Mouse (Mus musculus) urinary bladder, postnatal 4 days (tissue): ENCODE measurements around the gene Aip.
"Not testable (repeated sequence)": the region's sequence is repeated elsewhere in the genome, so short reads cannot be mapped to it uniquely, and the experiment has no call there.

Experiments
- DNase-seq, 2 experiments: peaks; one replicate each; pipeline ENCODE4 v3.0.0; 2021 to 2022; ENCODE audit warnings: low spot score in 2 of 2

The Aip gene

GRCm38 (mm10) chr19:4091383-4091782 lies 34.3 kb downstream of the Aip start:
- no peak for DNase-seq

GRCm38 (mm10) chr19:4090446-4090845 lies 35.2 kb downstream of the Aip start:
- DNase-seq, result no peak

DNA sequence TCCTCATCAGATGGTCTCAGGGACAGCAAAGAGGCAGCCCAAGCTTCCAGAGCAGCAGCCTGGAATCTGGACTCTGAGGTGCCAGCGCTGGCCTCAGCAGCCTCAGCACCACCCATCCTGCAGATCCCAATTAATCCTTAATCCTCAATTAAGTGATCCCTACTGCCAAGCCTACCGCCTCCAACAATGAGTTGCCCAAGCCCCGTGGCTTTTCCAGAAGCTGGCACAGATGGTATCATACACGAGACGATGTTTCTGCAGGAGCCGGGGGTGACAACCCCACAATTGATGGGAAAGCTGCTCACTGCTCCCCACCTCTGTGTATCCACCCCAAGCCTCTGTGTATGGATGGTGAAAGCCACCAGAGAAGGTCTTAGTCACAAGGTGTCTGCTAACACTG lies 36.5 kb downstream of the Aip start:
- no peak for DNase-seq

- DNase-seq, result no peak
Measured at GRCm38 (mm10) chr19:4088146-4088545, 37.5 kb downstream of the Aip start.

DNA sequence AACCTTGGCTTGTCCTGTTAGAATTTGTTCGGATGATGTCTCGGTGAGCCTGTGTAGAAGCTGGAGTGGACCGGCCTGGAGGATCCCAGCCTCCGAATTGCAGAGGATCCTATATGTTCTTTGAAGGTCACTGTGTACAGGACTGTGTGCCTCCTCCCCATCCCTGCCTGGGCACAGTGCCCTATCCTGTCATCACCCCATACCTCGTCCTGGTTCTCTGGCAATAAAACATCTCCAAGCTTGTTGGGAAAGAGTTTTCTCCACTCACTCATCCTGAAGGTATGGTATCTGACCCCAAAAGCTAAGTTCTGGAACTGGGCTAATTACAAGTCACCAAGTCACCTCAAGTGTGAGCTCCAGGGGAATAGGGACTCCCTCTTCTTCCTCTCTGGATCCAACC lies 38.6 kb downstream of the Aip start:
- no peak for DNase-seq

GRCm38 (mm10) chr19:4086156-4086555 lies 39.5 kb downstream of the Aip start:
- DNase-seq, result no peak

- DNase-seq, result no peak
Measured at GRCm38 (mm10) chr19:4084984-4085383, 40.7 kb downstream of the Aip start.

DNA sequence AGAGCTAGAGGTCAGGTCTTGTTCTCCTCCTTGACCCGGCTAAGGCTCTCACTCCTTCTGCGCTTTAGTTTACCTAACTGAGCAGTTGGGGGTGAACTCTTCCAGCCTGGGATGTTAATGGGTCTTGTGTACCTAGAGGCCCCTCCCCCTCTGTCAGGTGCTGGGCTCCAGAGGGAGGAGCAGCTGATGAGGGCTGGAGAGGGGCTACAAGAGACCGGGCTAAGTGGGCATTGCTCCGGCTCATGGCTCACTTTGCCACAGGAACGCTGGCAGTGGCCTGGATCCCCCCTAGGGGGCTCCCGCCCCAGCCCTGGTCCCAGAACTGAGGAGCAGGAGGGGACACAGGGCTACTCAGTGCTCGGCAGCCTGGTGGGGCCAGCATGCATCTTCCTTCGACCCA lies 41.8 kb downstream of the Aip start:
- DNase-seq, result no peak

- DNase-seq, result no peak
Measured at GRCm38 (mm10) chr19:4083316-4083715, 42.3 kb downstream of the Aip start.

DNA sequence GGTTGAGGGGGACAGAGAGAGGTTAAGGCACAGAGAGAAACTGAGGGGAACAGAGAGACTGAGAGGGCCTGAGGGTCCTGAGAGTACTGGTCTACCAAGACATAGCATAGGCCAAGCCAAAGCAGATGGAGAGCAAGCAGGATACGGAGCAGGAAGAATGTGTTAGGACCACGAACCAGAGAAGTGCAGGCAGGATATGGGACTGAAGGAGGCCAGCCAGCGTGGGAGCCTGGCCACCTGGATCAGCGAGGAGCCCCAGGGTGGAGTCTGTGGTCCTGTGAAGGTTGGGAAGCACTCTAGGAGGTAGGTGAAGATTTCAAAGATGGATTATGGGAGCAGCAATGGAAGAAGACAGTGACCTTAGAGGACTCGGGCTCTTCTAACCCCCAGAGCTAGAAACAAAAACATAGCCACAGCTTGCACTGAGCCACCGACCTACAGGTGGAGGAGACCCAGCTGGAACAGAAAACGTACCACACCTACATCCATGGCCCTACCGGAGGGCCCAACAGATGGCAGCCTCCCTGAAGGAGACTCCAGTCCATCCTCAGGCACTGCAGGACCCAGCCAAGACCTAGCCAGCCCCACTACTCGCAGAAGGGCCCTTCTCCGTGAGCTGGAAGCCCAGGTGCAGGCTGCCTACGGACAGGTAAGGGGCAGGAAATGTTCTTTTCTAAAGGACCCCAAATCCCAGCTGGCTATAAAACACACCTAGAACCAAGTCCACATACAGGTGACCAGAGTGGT lies 43.3 kb downstream of the Aip start:
- DNase-seq, result no peak

DNA sequence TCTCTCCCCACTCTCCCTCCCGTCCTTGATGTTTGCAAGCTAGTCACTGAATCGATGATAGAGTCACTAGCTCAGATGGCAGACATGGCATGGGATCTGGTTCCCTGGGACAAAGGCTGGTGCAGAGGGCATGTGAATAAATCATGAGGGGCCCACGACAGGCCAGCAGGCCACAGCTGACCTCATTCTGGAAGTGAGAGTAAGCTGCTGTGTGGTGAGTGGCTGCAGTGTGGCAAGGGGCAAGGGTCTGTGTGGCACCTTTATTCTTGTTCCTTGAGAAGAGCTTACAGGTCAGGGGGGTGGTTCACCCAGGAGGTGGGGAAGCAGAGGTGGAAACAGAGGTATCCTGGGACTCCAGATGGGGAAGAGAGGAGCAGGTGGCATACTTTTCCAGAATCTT lies 44.3 kb downstream of the Aip start, which contains the start of gene Cabp2:
Gene Cabp2 (plus strand): TSS at position 185 of the 400 bp plus-strand sequence.
- DNase-seq, result no peak

- no peak for DNase-seq
Measured at GRCm38 (mm10) chr19:4080511-4081009, 45.1 kb downstream of the Aip start.

DNA sequence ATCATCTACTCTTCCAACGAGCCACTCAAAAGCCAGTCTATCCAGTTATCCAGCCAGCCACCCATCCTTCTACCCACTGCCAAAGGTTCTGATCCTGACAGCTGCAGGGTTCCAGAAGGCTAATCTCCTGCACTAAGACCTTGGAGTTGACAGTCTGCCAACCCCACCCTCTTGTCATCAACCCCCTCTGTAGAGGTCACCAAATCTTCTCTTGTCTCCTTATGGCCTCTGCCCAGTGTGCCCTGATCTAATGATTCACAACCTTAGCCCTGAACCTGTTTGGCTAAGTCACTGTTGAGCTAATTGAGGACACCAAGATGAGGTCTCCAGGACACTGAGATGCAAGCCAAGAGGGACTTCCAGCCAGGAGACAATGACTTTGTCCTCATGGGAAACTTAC lies 46.1 kb downstream of the Aip start:
- no peak for DNase-seq

DNA sequence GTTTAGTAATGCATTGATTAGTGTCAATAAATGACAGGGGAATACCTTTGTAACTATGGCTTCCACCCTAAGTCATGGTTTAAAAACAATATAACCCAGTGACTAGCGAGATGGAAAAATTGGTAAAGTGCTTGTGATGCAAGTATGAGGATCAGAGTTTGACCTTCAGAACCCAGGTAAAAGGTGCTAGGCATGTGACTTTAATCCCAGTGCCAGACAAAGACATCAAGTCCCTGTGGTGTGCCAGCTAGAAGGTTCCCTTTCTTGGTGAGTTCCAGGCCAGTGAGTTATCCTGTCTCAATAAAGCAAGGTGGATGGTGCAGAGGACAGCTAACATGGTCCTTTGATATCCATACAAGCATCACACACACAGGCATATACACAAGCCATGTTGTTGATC lies 50.1 kb downstream of the Aip start:
- no peak for DNase-seq

GRCm38 (mm10) chr19:4072706-4073424 lies 52.8 kb downstream of the Aip start:
- no peak for DNase-seq

- no peak for DNase-seq
Measured at GRCm38 (mm10) chr19:4071406-4071805, 54.3 kb downstream of the Aip start.

- DNase-seq, result no peak
Measured at GRCm38 (mm10) chr19:4070756-4071155, 54.9 kb downstream of the Aip start.

DNA sequence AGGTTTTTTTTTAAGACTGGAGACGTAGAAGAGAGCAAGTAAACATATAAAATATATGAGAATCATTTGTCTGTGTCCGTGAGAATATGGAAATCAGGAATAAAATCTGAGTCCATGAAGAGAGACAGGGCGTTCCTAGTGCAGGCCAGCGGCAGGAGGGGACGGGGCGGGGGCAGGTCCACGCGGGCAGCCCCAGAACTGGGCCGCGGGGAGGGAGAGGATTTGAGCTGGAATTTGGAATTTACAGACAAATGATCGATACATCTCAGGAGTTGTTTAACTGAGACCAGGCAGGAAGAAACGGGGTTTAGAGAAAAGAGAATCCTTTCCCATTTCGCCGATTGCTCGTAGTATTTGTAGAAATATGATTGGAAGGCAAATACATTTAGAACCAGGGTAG lies 55.3 kb downstream of the Aip start:
- no peak for DNase-seq

GRCm38 (mm10) chr19:4068717-4069410 lies 56.8 kb downstream of the Aip start:
- no peak for DNase-seq

DNA sequence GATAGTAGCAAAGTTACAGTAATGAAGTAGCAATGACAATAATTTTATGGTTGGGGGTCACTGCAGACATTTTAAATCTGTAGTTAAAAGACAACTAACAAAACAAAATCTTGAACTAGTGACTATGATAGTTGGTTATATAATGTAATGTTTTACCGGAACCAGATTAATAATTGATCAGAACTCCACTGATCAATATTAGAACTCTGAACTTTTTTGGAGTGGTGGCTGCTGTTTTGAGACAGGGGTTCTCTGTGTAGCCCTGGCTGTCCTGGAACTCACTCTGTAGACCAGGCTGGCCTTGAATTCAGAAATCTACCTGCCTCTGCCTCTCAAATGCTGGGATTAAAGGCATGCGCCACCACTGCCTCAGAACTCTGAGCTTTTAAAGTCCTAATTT lies 57.4 kb downstream of the Aip start:
- not testable (repeated sequence) for DNase-seq

DNA sequence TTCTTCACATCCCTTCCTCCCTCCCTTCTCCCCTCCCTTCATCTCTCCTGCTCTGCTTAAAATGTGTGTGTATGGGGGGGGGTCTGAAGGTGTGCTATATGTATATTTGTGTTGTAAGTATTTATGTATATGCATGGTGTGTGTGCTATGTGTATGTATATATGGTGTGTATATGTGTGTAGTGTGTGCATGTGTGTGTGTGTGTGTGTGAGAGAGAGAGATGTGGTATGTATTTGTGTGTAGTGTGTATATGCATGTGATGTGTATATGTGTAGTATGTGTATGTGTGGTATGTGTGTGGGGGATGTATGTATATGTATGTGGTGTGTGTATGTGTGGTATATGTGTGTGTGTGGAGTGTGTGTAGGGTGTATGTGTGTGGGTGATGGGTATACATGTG lies 58.8 kb downstream of the Aip start:
- DNase-seq, result no peak

DNA sequence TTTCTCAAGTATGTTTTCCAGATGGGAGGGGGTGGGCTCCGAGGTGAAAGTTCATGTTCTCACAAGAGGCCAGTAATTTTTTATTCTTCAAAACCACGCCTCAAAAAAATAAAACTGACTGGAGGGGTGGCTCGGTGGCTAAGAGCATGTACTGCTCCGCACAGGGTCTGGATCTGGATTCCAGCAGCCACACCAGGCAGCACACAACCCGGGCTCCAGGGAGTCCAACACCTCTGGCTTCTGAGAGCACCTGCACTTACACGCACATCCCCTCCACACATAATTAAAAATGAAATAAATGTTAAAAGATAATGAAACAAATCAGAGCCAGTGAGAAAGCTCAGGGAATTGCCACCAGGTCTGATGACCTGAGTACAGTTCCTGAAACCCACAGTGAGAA lies 59.4 kb downstream of the Aip start:
- no peak for DNase-seq

- not testable (repeated sequence) for DNase-seq
Measured at GRCm38 (mm10) chr19:4064501-4064900, 61.2 kb downstream of the Aip start.
